Mouse (Mus musculus) brain, embryonic 18.5 days (tissue): ENCODE data around the gene Gm13289.
"Not testable (repeated sequence)": the region's sequence is repeated elsewhere in the genome, so short reads cannot be mapped to it uniquely, and the experiment has no call there.

Source experiments
- DNase-seq: peaks from one replicate; pipeline ENCODE4 v3.0.0-alpha.2; 2012; ENCODE audit warnings: low read depth, low spot score

Gene Gm13289

DNA sequence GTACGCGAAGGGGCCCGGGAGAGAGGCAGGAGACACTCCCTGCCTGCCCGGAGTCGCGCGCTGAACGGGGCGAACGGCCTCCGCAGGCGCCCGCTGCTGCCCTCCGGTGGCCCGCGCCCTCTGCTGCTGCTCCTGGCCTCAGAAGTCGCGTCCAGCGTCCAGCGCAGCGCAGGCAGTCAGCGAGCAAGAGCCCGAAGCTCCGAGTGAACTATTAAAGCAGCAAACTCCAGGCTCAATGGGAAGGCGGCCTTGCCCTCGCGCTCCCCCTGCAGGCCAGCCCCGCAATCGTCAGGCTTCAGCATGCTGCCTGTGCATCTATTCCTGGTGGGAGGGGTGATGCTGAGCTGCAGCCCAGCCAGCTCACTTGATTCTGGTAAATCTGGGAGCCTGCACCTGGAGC, at the start of gene Gm13289:
Gene Gm13289 (plus strand): TSS at position 301 of the 400 bp plus-strand sequence.
- not testable (repeated sequence) for DNase-seq

DNA sequence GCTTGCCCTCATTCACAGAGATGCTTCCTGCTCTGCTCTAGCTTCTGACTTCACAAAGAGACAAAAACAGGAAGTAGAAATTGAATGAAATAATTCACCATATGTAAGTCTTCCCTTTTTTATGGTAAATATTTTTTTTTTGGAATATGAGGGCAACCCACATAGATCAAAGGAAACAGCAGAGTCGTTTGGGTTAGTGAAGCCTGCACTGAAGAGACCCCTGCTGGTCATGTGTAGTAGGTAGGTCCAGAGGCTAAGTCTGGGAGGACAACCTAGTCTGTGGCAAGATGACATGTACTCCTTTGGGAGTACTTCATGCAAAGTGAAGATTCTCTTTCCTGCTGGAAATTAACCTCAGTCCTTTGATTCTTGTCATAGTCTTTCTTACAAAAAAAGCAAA, 49.4 kb upstream of the Gm13289 start:
- no peak for DNase-seq

DNA sequence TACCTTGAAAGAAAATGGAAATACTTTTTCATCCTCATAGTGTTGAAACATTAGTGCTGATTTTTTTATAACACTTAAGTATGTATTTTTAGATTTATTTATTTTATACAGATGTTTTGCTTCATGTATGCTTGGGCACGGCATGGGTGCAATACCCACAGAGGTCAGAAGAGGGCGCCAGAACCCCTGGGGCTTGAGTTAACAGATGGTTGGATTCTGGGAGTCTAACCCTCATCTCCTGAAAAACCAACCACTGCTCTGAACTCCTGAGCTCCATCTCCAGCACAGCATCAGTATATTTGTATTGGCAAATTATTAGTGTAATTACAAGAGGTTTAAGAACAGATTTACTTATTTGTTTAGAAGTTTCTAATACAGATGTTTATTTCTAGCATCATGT, 38.2 kb upstream of the Gm13289 start:
- DNase-seq, result no peak

DNA sequence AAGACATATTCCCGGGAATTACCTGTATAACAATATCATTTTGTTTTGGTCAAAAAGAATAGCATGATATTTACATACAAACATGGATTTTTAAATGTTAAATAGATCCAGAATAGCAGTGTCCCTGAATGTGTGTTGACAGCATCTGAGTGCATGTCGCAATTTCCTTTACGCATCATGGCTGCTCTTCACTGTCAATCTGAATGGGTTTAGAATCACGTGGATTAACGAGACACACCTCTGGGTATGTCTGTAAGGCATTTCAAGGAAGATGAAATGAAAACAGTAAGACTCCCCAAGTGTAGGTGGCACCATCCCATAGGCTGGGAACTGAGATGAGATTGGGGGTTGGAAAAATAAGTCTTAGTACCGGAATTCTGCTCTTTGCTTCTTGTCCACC, 37.7 kb upstream of the Gm13289 start:
- no peak for DNase-seq

DNA sequence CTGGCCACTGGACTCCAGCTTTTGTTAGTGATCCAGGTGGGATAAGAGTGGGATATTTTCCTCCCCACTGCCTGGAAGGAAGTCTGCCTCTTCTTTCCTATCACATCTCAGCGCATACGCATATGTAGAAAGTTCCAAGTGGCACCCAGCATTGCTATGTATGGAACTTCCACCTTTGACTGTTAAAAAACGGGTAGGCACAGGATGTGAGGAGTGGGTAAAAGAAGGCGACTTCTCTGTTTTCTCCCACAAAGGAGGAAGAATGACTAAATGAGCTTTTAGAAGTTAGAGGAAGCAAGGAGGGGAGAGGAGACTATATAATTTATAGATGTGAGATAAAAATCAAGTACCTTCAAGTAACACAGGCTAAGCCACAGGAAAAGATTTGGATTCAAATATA, 35.3 kb upstream of the Gm13289 start:
- DNase-seq, result no peak

DNA sequence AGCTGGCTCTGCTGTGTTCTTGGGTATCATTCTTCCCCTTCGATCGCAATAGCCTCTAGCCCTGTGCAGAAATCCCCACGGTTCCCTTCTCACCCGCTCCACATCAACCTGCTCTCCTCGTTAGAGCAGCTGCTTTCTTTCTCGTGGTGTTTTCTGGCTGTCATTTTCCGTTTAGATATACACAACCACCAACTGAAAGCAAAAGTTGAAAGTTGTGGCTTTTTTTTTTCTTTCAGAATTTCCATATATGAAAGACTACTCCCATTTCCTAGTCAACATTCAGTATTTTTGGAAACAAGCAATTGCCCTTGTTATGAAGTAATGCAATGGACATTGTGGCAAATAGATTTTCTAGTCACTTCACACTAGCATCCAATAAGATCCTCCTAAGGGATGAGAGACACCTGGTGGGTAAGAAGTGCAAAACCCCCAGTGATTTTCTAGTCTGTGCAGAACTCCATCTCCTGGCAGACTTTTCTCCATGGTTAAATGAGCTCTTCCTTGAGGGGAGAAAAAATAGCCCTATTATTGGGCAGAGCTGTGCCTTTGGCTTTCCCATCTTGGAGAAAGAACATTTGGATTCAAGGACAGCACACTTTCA, 33.9 kb upstream of the Gm13289 start:
- no peak for DNase-seq

DNA sequence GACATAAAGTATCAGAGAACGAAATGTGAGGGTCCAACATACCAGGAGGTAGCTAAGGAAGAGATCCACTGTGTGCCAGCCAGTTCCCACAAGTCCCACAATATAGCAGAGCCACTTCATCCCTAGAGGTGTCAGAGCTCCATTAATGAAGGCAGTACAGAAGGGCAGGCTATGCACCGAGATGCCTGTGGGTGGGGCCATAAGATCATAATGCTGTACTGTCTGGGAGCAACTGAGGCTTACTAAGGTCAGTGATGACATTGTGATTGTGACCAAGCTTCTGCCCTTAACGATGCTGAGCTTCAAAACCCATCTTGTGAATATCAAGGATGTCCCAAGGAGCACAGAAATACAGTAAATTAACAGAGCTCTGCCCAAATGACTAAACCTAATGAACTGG, 32.5 kb upstream of the Gm13289 start:
- no peak for DNase-seq

DNA sequence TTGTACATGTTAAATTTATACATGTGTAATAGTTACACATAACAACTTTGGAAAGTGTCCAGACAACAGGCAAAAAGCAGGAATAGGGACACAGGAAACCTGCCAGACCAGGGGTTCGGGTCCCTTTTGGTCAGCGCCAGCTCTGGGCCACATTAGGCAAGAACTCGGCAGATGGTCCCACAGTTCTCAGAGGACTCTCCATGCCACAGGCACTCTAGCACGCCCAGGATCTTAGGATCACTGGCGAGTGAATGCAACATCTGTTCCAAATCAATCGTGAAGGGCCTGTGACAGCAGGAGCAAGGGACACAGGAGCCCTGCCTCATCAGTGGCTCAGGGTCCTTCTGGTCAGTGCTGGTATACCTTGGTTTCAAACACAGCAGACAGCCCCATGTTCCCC, 26.8 kb upstream of the Gm13289 start:
- DNase-seq, result no peak

DNA sequence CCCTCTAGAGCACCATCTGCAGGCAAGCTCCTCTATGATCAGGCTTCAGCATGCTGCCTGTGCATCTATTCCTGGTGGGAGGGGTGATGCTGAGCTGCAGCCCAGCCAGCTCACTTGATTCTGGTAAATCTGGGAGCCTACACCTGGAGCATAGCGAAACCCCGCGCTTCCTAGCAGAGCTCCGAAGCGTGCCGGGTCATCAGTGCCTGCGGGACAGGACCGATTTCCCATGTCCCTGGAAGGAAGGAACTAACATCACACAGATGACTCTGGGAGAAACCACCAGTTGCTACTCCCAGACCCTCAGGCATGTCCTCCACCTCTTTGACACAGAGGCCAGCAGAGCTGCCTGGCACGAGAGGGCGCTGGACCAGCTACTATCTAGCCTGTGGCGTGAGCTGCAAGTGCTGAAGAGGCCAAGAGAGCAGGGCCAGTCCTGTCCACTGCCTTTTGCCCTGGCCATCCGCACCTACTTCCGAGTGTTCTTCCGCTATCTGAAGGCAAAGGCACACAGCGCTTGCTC, 21.8 kb upstream of the Gm13289 start, which contains the start of gene Gm13271:
Gene Gm13271 (plus strand): TSS at position 51 of the 523 bp plus-strand sequence.
- not testable (repeated sequence) for DNase-seq

DNA sequence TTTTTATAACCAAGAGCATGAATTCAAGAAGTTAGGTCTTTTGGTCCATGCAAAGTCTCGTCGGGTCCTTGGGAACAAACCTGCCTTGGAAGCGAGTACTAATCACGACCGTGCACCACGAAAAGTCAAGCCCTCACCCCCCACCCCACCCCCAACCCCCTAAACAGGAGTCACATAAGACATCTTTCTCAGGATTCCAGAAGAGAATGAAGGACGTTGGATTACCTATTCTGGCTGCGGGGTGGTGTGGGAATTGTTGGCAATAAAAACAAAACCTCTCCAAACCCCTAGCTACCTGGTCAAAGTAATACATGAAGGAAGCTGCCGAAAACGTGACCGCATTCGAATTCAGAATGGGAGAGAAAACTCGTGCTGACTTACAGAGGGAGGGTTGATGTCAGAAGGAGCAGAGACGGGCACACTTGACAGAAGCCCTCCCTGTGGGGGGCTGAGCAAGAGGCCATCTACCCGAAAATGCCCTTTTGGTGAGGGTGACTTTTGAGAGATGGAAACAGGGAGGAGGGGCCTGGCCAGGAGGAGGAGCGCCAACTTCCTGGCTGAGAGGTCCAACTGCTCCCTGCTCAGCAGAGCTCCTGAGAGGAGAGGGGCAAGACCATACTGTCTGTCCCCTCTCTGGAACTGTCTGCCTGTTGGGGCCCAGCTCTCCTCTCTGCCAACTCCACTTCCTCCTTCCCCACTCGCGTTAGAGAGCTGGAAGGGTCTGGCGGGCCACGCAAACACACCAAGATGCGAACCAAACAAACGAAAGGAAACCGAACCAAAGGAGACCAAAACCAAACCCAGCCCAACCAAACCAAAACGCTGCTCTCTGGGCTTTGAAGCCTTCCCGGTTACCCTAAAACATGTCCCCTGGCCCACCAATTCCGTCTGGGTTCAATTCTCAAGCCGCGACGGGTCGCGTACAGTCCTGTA, 19.9 kb upstream of the Gm13289 start:
- not testable (repeated sequence) for DNase-seq

DNA sequence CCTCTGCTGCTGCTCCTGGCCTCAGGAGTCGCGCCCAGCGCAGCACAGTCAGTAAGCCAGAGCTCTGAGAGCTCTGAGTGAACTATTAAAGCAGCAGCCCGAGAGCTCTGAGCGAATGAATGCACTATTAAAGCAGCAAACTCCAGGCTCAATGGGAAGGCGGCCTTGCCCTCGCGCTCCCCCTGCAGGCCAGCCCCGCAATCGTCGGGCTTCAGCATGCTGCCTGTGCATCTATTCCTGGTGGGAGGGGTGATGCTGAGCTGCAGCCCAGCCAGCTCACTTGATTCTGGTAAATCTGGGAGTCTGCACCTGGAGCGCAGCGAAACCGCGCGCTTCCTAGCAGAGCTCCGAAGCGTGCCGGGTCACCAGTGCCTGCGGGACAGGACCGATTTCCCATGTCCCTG, 19.1 kb upstream of the Gm13289 start:
- peak; percentile 70 for DNase-seq

DNA sequence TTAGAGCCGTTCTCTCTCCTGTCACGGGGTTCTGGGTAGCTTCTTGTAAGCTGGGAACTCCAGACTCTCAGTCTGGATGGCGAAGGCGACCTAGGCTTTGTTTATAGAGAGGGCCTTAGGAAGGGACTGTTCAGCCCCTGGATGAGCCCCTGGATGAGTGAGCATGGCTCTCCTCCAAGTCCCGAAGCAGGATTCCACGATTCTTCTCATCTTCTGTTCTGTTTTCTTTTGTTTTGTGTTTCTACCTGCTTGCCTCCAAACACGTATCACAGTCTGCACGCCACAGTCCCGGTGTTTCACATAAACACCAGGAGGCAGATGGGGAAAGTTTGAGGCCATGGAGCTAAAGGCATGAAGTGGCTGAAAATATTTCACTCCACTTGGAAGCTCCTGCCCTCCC, 18.0 kb upstream of the Gm13289 start:
- not testable (repeated sequence) for DNase-seq

DNA sequence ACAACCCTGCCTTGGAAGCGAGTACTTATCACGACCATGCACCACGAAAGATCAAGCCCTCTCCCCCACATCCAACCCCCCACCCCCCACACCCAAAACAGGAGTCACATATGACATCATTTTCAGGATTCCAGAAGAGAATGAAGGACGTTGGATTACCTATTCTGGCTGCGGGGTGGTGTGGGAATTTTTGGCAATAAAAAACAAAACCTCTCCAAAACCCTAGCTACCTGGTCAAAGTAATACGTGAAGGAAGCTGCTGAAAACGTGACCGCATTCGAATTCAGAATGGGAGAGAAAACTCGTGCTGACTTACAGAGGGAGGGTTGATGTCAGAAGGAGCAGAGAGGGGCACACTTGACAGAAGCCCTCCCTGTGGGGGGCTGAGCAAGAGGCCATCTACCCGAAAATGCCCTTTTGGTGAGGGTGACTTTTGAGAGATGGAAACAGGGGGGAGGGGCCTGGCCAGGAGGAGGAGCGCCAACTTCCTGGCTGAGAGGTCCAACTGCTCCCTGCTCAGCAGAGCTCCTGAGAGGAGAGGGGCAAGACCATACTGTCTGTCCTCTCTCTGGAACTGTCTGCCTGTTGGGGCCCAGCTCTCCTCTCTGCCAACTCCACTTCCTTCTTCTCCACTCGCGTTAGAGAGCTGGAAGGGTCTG, 17.0 kb upstream of the Gm13289 start, which contains the start of gene Gm13283:
Gene Gm13283 (plus strand): TSS at position 510 of the 659 bp plus-strand sequence.
- not testable (repeated sequence) for DNase-seq

DNA sequence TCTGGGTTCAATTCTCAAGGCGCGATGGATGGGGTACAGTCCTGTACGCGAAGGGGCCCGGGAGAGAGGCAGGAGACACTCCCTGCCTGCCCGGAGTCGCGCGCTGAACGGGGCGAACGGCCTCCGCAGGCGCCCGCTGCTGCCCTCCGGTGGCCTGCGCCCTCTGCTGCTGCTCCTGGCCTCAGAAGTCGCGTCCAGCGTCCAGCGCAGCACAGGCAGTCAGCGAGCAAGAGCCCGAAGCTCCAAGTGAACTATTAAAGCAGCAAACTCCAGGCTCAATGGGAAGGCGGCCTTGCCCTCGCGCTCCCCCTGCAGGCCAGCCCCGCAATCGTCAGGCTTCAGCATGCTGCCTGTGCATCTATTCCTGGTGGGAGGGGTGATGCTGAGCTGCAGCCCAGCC, 16.3 kb upstream of the Gm13289 start:
- peak; percentile 37 for DNase-seq

DNA sequence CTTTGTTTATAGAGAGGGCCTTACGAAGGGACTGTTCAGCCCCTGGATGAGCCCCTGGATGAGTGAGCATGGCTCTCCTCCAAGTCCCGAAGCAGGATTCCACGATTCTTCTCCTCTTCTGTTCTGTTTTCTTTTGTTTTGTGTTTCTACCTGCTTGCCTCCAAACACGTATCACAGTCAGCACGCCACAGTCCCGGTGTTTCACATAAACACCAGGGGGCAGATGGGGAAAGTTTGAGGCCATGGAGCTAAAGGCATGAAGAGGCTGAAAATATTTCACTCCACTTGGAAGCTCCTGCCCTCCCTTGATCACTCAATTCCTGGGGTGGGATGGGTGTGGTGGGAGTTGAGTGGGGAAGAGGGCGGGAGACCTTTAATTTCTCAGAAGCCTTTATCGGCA, 14.9 kb upstream of the Gm13289 start:
- not testable (repeated sequence) for DNase-seq

DNA sequence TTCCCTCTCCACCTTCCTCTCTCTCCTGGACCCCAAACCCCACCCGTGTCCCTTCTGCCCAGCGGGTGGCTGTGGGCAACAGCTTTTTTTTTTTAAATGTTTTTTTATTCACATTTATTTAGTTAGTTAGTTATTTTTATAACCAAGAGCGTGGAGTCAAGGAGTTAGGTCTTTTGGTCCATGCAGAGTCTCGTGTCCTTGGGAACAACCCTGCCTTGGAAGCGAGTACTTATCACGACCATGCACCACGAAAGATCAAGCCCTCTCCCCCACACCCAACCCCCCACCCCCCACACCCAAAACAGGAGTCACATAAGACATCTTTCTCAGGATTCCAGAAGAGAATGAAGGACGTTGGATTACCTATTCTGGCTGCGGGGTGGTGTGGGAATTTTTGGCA, 14.4 kb upstream of the Gm13289 start:
- not testable (repeated sequence) for DNase-seq

DNA sequence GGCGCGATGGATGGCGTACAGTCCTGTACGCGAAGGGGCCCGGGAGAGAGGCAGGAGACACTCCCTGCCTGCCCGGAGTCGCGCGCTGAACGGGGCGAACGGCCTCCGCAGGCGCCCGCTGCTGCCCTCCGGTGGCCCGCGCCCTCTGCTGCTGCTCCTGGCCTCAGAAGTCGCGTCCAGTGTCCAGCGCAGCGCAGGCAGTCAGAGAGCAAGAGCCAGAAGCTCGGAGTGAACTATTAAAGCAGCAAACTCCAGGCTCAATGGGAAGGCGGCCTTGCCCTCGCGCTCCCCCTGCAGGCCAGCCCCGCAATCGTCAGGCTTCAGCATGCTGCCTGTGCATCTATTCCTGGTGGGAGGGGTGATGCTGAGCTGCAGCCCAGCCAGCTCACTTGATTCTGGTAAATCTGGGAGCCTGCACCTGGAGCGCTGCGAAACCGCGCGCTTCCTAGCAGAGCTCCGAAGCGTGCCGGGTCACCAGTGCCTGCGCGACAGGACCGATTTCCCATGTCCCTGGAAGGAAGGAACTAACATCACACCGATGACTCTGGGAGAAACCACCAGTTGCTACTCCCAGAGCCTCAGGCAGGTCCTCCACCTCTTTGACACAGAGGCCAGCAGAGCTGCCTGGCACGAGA, 13.2 kb upstream of the Gm13289 start:
- DNase-seq, result not testable (repeated sequence)

DNA sequence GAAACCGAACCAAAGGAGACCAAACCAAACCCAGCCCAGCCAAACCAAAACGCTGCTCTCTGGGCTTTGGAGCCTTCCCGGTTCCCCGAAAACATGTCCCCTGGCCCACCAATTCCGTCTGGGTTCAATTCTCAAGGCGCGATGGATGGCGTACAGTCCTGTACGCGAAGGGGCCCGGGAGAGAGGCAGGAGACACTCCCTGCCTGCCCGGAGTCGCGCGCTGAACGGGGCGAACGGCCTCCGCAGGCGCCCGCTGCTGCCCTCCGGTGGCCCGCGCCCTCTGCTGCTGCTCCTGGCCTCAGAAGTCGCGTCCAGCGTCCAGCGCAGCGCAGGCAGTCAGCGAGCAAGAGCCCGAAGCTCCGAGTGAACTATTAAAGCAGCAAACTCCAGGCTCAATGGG, 3.2 kb upstream of the Gm13289 start, which contains the start of gene Gm13290:
Gene Gm13290 (plus strand): TSS at position 301 of the 400 bp plus-strand sequence.
- not testable (repeated sequence) for DNase-seq

DNA sequence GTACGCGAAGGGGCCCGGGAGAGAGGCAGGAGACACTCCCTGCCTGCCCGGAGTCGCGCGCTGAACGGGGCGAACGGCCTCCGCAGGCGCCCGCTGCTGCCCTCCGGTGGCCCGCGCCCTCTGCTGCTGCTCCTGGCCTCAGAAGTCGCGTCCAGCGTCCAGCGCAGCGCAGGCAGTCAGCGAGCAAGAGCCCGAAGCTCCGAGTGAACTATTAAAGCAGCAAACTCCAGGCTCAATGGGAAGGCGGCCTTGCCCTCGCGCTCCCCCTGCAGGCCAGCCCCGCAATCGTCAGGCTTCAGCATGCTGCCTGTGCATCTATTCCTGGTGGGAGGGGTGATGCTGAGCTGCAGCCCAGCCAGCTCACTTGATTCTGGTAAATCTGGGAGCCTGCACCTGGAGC, 2.8 kb downstream of the Gm13289 start, which contains the start of gene Gm13272:
Gene Gm13272 (plus strand): TSS at position 301 of the 400 bp plus-strand sequence.
- not testable (repeated sequence) for DNase-seq

DNA sequence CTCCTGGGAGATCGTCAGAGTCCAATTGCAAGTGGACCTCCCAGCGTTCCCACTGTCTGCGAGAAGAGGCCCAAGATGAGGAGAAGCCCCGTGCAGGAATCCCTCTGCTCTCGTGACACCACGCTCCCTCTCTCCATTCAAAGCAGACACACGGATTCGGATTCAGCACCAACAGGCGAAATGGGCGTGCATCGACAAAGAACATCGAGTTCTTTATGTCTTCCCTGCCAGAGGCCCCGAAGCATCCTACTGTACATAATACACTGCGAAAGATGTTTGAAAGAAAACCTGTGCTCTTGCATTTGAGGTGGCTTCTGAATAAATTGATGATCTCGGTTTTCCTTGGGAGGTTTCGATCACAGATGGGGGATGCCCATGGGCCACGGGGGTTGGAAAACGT, 3.6 kb downstream of the Gm13289 start:
- not testable (repeated sequence) for DNase-seq

DNA sequence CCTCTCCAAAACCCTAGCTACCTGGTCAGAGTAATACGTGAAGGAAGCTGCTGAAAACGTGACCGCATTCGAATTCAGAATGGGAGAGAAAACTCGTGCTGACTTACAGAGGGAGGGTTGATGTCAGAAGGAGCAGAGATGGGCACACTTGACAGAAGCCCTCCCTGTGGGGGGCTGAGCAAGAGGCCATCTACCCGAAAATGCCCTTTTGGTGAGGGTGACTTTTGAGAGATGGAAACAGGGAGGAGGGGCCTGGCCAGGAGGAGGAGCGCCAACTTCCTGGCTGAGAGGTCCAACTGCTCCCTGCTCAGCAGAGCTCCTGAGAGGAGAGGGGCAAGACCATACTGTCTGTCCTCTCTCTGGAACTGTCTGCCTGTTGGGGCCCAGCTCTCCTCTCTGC, 5.1 kb downstream of the Gm13289 start, which contains the start of gene Ifnz:
Gene Ifnz (plus strand): TSS at position 301 of the 400 bp plus-strand sequence.
- not testable (repeated sequence) for DNase-seq
